Mouse (Mus musculus): ENCODE data around the gene Slc9a8. TPM values are rescaled to one million over a fixed set of nuclear protein-coding genes. Genes with fewer than 3 reads are reported as not detected.

The Slc9a8 gene
- polyA plus RNA-seq, 1 experiment, result 41.7 TPM

GRCm38 (mm10) chr2:167510485-167510884 is 89.0 kb downstream of the Slc9a8 start:
- TF ChIP-seq CTCF (IDR thresholded peaks at IDR 0.05; ENCODE audit: insufficient read depth, low read length), result no peak
- TF ChIP-seq POLR2A (IDR thresholded peaks at IDR 0.05; ENCODE audit: borderline replicate concordance, extremely low read depth, low read depth, low read length), result no peak

GRCm38 (mm10) chr2:167512365-167512764 is 90.9 kb downstream of the Slc9a8 start:
- DNase-seq, result no peak
- Histone ChIP-seq H3K4me3 (replicated peaks; ENCODE audit: extremely low read depth, low read depth, low read length) (no peak overlapping the region), H3K4me1 (ENCODE audit: control insufficient read depth, insufficient read depth, low read length) (peaks cover 5% of the 10 kb centered on the region)
- WGBS, result 90% methylated on average over 9 of the region's 9 CpGs
- TF ChIP-seq CTCF (IDR thresholded peaks at IDR 0.05; ENCODE audit: insufficient read depth, low read length), result no peak

More at GRCm38 (mm10) chr2:167510485-167510884, 89.0 kb downstream of the Slc9a8 start:
- DNase-seq, result no peak
- 29% methylated on average over 3 of the region's 3 CpGs for WGBS
- Histone ChIP-seq H3K4me3 (replicated peaks; ENCODE audit: extremely low read depth, low read depth, low read length) (no peak overlapping the region), H3K4me1 (ENCODE audit: control insufficient read depth, insufficient read depth, low read length) (peaks cover 11% of the 10 kb centered on the region)

GRCm38 (mm10) chr2:167512970-167513369 is 91.5 kb downstream of the Slc9a8 start:
- WGBS, result 89% methylated on average over 5 of the region's 5 CpGs
- H3K4me1 ChIP-seq (ENCODE audit: control insufficient read depth, insufficient read depth, low read length), result peaks cover 5% of the 10 kb centered on the region
- H3K4me3 ChIP-seq (replicated peaks; ENCODE audit: extremely low read depth, low read depth, low read length), result no peak overlapping the region
- TF ChIP-seq CTCF (IDR thresholded peaks at IDR 0.05; ENCODE audit: insufficient read depth, low read length), result no peak
- TF ChIP-seq POLR2A (IDR thresholded peaks at IDR 0.05; ENCODE audit: borderline replicate concordance, extremely low read depth, low read depth, low read length), result no peak
- DNase-seq, result no peak

- TF ChIP-seq POLR2A (IDR thresholded peaks at IDR 0.05; ENCODE audit: borderline replicate concordance, extremely low read depth, low read depth, low read length) (no peak), CTCF (IDR thresholded peaks at IDR 0.05; ENCODE audit: insufficient read depth, low read length) (no peak)
- 85% methylated on average over 4 of the region's 4 CpGs for WGBS
- no peak for DNase-seq
- Histone ChIP-seq H3K4me1 (ENCODE audit: control insufficient read depth, insufficient read depth, low read length) (peaks cover 5% of the 10 kb centered on the region), H3K4me3 (replicated peaks; ENCODE audit: extremely low read depth, low read depth, low read length) (no peak overlapping the region)
Observed at GRCm38 (mm10) chr2:167514641-167515040, 93.1 kb downstream of the Slc9a8 start.

GRCm38 (mm10) chr2:167515688-167516087 is 94.2 kb downstream of the Slc9a8 start:
- no peak for DNase-seq
- H3K4me3 ChIP-seq (replicated peaks; ENCODE audit: extremely low read depth, low read depth, low read length), result no peak overlapping the region
- WGBS, result 83% methylated on average over 5 of the region's 5 CpGs
- H3K4me1 ChIP-seq (ENCODE audit: control insufficient read depth, insufficient read depth, low read length), result no peaks in the 10 kb centered on the region
- no peak for TF ChIP-seq POLR2A (IDR thresholded peaks at IDR 0.05; ENCODE audit: borderline replicate concordance, extremely low read depth, low read depth, low read length)
- TF ChIP-seq CTCF (IDR thresholded peaks at IDR 0.05; ENCODE audit: insufficient read depth, low read length), result no peak

- 83% methylated on average over 5 of the region's 5 CpGs for WGBS
- no peaks in the 10 kb centered on the region for H3K4me1 ChIP-seq (ENCODE audit: control insufficient read depth, insufficient read depth, low read length)
- H3K4me3 ChIP-seq (replicated peaks; ENCODE audit: extremely low read depth, low read depth, low read length), result no peak overlapping the region
- TF ChIP-seq POLR2A (IDR thresholded peaks at IDR 0.05; ENCODE audit: borderline replicate concordance, extremely low read depth, low read depth, low read length), result no peak
- no peak for TF ChIP-seq CTCF (IDR thresholded peaks at IDR 0.05; ENCODE audit: insufficient read depth, low read length)
- no peak for DNase-seq
Observed at GRCm38 (mm10) chr2:167519606-167520252, 98.2 kb downstream of the Slc9a8 start.

Other genes starting within 250 kb of the Slc9a8 start
- 4.5 and 5.1 TPM in 2 replicates for gene Kcnb1, start 231.6 kb upstream of the Slc9a8 start, polyA plus RNA-seq (2012; rRNA removed)
- 105 and 162 TPM in 2 replicates for gene Ptgis, start 181.1 kb upstream of the Slc9a8 start, polyA plus RNA-seq (2012; rRNA removed)
- gene B4galt5, start 72.5 kb upstream of the Slc9a8 start, polyA plus RNA-seq (2012; rRNA removed), result 17.7 and 20.5 TPM in 2 replicates
- gene Rnf114, start 70.9 kb downstream of the Slc9a8 start, polyA plus RNA-seq (2012; rRNA removed), result 87.2 and 122 TPM in 2 replicates
- gene Spata2, start 71.2 kb downstream of the Slc9a8 start, polyA plus RNA-seq (2012; rRNA removed), result 23.3 and 23.5 TPM in 2 replicates
- gene Snai1, start 116.5 kb downstream of the Slc9a8 start, polyA plus RNA-seq (2012; rRNA removed), result 70.8 and 85.0 TPM in 2 replicates
- 102 and 135 TPM in 2 replicates for gene Ube2v1, start 210.4 kb downstream of the Slc9a8 start, polyA plus RNA-seq (2012; rRNA removed)
- gene Gm20431, start 239.8 kb downstream of the Slc9a8 start, polyA plus RNA-seq (2012; rRNA removed), result 11.3 and 11.6 TPM in 2 replicates

Data from lung, adult 2 months (tissue).